Mouse (Mus musculus): Measurements from ENCODE around the gene AI182371. TPM values are rescaled to one million over a fixed set of nuclear protein-coding genes. Genes with fewer than 3 reads are reported as not detected.

The AI182371 gene
- polyA plus RNA-seq, 1 experiment from 2014 or later, result 0.34 TPM

Other genes with a start within 250 kb of the AI182371 start
- gene Cutal, start 227.1 kb downstream of the AI182371 start, polyA plus RNA-seq (2015; fragmentation: Nextera tagmentation; extraction: Ambion mirVana), result 0.08 TPM in 1 of 2 replicates, not detected in the other
- 101 and 109 TPM in 2 replicates for gene Psmd5, start 226.6 kb downstream of the AI182371 start, polyA plus RNA-seq (2015; fragmentation: Nextera tagmentation; extraction: Ambion mirVana)
- gene Phf19, start 187.5 kb downstream of the AI182371 start, polyA plus RNA-seq (2015; fragmentation: Nextera tagmentation; extraction: Ambion mirVana), result 4.2 and 4.5 TPM in 2 replicates
- 0.13 and 0.34 TPM in 2 replicates for gene Traf1, start 139.8 kb downstream of the AI182371 start, polyA plus RNA-seq (2015; fragmentation: Nextera tagmentation; extraction: Ambion mirVana)
- 0.35 and 0.36 TPM in 2 replicates for gene Hc, start 40.1 kb downstream of the AI182371 start, polyA plus RNA-seq (2015; fragmentation: Nextera tagmentation; extraction: Ambion mirVana)
- 27.8 and 30.2 TPM in 2 replicates for gene Cntrl, start 7.9 kb upstream of the AI182371 start, polyA plus RNA-seq (2015; fragmentation: Nextera tagmentation; extraction: Ambion mirVana)
- 421 and 432 TPM in 2 replicates for gene Rab14, start 99.6 kb upstream of the AI182371 start, polyA plus RNA-seq (2015; fragmentation: Nextera tagmentation; extraction: Ambion mirVana)
- 13.3 and 14.3 TPM in 2 replicates for gene Gsn, start 154.8 kb upstream of the AI182371 start, polyA plus RNA-seq (2015; fragmentation: Nextera tagmentation; extraction: Ambion mirVana)
- 8.0 and 9.4 TPM in 2 replicates for gene Stom, start 235.4 kb upstream of the AI182371 start, polyA plus RNA-seq (2015; fragmentation: Nextera tagmentation; extraction: Ambion mirVana)